Mouse (Mus musculus) urinary bladder, postnatal 4 days (tissue): Measurements from ENCODE around the gene Lrrc58.
A peak's percentile ranks its signal among the peaks of the same experiment; 100 is the strongest.

ENCODE experiments used
- DNase-seq, 2 experiments: peaks; one replicate each; pipeline ENCODE4 v3.0.0; 2021 to 2022; ENCODE audit warnings: low spot score in 2 of 2

The Lrrc58 gene

GRCm38 (mm10) chr16:37868506-37869469, 599 bp downstream of the Lrrc58 start:
- DNase-seq: peak in 1 of 2 experiments; percentile 60

GRCm38 (mm10) chr16:37869470-37870231, 1.5 kb downstream of the Lrrc58 start:
- DNase-seq: no peak

GRCm38 (mm10) chr16:37871112-37871715, 3.0 kb downstream of the Lrrc58 start:
- DNase-seq: no peak

GRCm38 (mm10) chr16:37874501-37875235, 6.5 kb downstream of the Lrrc58 start:
- DNase-seq: no peak

- DNase-seq: no peak
Observed at GRCm38 (mm10) chr16:37877406-37877805, 9.2 kb downstream of the Lrrc58 start.

- no peak for DNase-seq
Observed at GRCm38 (mm10) chr16:37878951-37879505, 10.8 kb downstream of the Lrrc58 start.

GRCm38 (mm10) chr16:37879750-37880419, 11.7 kb downstream of the Lrrc58 start:
- DNase-seq: no peak

GRCm38 (mm10) chr16:37881168-37881567, 13.0 kb downstream of the Lrrc58 start:
- no peak for DNase-seq

- no peak for DNase-seq
Observed at GRCm38 (mm10) chr16:37888986-37889385, 20.8 kb downstream of the Lrrc58 start.

GRCm38 (mm10) chr16:37892667-37893066, 24.5 kb downstream of the Lrrc58 start:
- no peak for DNase-seq

GRCm38 (mm10) chr16:37893381-37893780, 25.2 kb downstream of the Lrrc58 start:
- no peak for DNase-seq

GRCm38 (mm10) chr16:37893942-37894341, 25.8 kb downstream of the Lrrc58 start:
- no peak for DNase-seq

GRCm38 (mm10) chr16:37898790-37899189, 30.6 kb downstream of the Lrrc58 start:
- DNase-seq: no peak

GRCm38 (mm10) chr16:37899357-37899756, 31.2 kb downstream of the Lrrc58 start:
- no peak for DNase-seq

GRCm38 (mm10) chr16:37901318-37901717, 33.1 kb downstream of the Lrrc58 start:
- DNase-seq: no peak

GRCm38 (mm10) chr16:37906456-37906855, 38.3 kb downstream of the Lrrc58 start:
- no peak for DNase-seq

GRCm38 (mm10) chr16:37911086-37911485, 42.9 kb downstream of the Lrrc58 start:
- no peak for DNase-seq

- DNase-seq: peak in 1 of 2 experiments; percentile 66
Observed at GRCm38 (mm10) chr16:37916138-37916817, 48.1 kb downstream of the Lrrc58 start, which contains the start of gene Gpr156. Gpr156 (plus strand) TSS chr16:37916496.

GRCm38 (mm10) chr16:37916818-37917201, 48.6 kb downstream of the Lrrc58 start:
- no peak for DNase-seq

GRCm38 (mm10) chr16:37919000-37919399, 50.8 kb downstream of the Lrrc58 start:
- no peak for DNase-seq
